Mouse (Mus musculus): ENCODE results near the gene Lnx2.

- no peak for TF ChIP-seq CTCF (IDR thresholded peaks at IDR 0.05; ENCODE audit: extremely low read depth, insufficient read length, insufficient replicate concordance, low read depth, low read length)
- TF ChIP-seq POLR2A (IDR thresholded peaks at IDR 0.05; ENCODE audit: low read depth, low read length): no peak
Observed at GRCm38 (mm10) chr5:147053071-147053470, 23.3 kb downstream of the Lnx2 start.
